Comparison of ENCODE assay signal across 10 mouse cellular contexts in genomic region chr19:53019716-53020463, GRCm38 (mm10). TPM values are rescaled to one million over a fixed set of nuclear protein-coding genes. Genes with fewer than 3 reads are reported as not detected.
DNase-seq lines count a peak whose midpoint lies in the region; ATAC-seq and TF ChIP-seq lines count a peak whose summit lies in the region.
"Had no signal": no experiment of that assay in that cellular context is flagged by ENCODE, and none has a peak within 500 bp of the region (broad histone marks: within the 10 kb centered on the region; RNA-seq: fewer than 3 reads in every experiment).

No protein-coding gene starts in this region.

- H3K27ac ChIP-seq in kidney, embryonic 14.5 days (ENCODE audit: low read depth, low read length) = no peak overlapping the region
- peak overlapping the region; percentile 3; the same call in 1 of the 2 replicates for H3K27ac ChIP-seq in cerebellum, adult 2 months (ENCODE audit: insufficient read depth, low read length)
- 0 out of 2 replicates have a peak overlapping the region, but pooled peaks have one; percentile 8 for H3K27ac ChIP-seq in stomach, postnatal 0 days (replicated peaks)
- H3K27ac ChIP-seq: embryonic facial prominence, embryonic 12.5 days; lung, embryonic 15.5 days had no signal

- peaks cover 22% of the 10 kb centered on the region; the same call in 1 of the 2 replicates for H3K36me3 ChIP-seq in kidney, embryonic 14.5 days (ENCODE audit: control insufficient read depth, insufficient read depth, low read length)
- peaks cover 98% of the 10 kb centered on the region for H3K36me3 ChIP-seq in G1E (replicated peaks)
- 0 out of 2 replicates have a peak, but pooled peaks cover 2% of the 10 kb centered on the region for H3K36me3 ChIP-seq in stomach, postnatal 0 days (ENCODE audit: control insufficient read depth, insufficient read depth, low read length)

- peaks cover 9% of the 10 kb centered on the region; the same call in 1 of the 2 replicates for H3K4me1 ChIP-seq in kidney, embryonic 14.5 days (ENCODE audit: control insufficient read depth, insufficient read depth, low read length)
- peaks cover 74% of the 10 kb centered on the region for H3K4me1 ChIP-seq in G1E (ENCODE audit: insufficient read depth, low read depth, low read length)
- H3K4me1 ChIP-seq in cerebellum, adult 2 months (ENCODE audit: control insufficient read depth, insufficient read depth, low read length) = peaks cover 14% of the 10 kb centered on the region
- peaks cover 4% of the 10 kb centered on the region; the same call in 1 of the 2 replicates for H3K4me1 ChIP-seq in stomach, postnatal 0 days (replicated peaks; ENCODE audit: control insufficient read depth, insufficient read depth)

- no peak for TF ChIP-seq CTCF in G1E (IDR thresholded peaks at IDR 0.05; ENCODE audit: low read depth, low read length)
- TF ChIP-seq CTCF in cerebellum, adult 2 months (IDR thresholded peaks at IDR 0.05; ENCODE audit: borderline replicate concordance, insufficient read depth, low read depth, low read length) = peak; percentile 69
- peak; percentile 77 for TF ChIP-seq CTCF in stomach, postnatal 0 days (IDR thresholded peaks at IDR 0.05; ENCODE audit: low read depth)

- H3K9me3 ChIP-seq in kidney, embryonic 14.5 days (ENCODE audit: control insufficient read depth, low read length) = no peaks in the 10 kb centered on the region
- H3K9me3 ChIP-seq in G1E (replicated peaks) = no peaks in the 10 kb centered on the region
- H3K9me3 ChIP-seq in stomach, postnatal 0 days (ENCODE audit: control insufficient read depth, low read length) = no peaks in the 10 kb centered on the region
- H3K9me3 ChIP-seq: embryonic facial prominence, embryonic 12.5 days; lung, embryonic 15.5 days had no signal

- no peak for TF ChIP-seq POLR2A in cerebellum, adult 2 months (IDR thresholded peaks at IDR 0.05; ENCODE audit: borderline replicate concordance, insufficient read depth, low read length)

- 79% methylated on average over 13 of the region's 13 CpGs for WGBS in kidney, embryonic 14.5 days
- WGBS in cerebellum, adult 2 months = 71% methylated on average over 13 of the region's 13 CpGs
- WGBS in stomach, postnatal 0 days = 57% methylated on average over 13 of the region's 13 CpGs

- no peak overlapping the region for H3K9ac ChIP-seq in kidney, embryonic 14.5 days (ENCODE audit: low read depth, low read length)
- no peak overlapping the region for H3K9ac ChIP-seq in stomach, postnatal 0 days (ENCODE audit: low read length)
- H3K9ac ChIP-seq: embryonic facial prominence, embryonic 12.5 days; lung, embryonic 15.5 days had no signal

- peak; percentile 74 for DNase-seq in kidney, postnatal 10 days
- peak; percentile 59 for DNase-seq in G1E (ENCODE audit: low spot score)
- peak; percentile 55 to 62 for DNase-seq in cerebellum, adult 2 months
- peak; percentile 69 for DNase-seq in gastrocnemius, postnatal 10 days
- DNase-seq in layer of hippocampus, postnatal 25 days (ENCODE audit: extremely low spot score in 1 of 2, low spot score in 1 of 2) = peak; percentile 60 to 73
- peak; percentile 63 for DNase-seq in mesoderm, embryonic 11.5 days (ENCODE audit: low read depth, low spot score)
- DNase-seq in stomach, postnatal 0 days (ENCODE audit: low spot score) = peak; percentile 71

- no peaks in the 10 kb centered on the region for H3K27me3 ChIP-seq in kidney, embryonic 14.5 days (ENCODE audit: control insufficient read depth, insufficient read depth, low read length)
- H3K27me3 ChIP-seq in G1E (ENCODE audit: insufficient read depth, low read length) = no peaks in the 10 kb centered on the region
- no peaks in the 10 kb centered on the region for H3K27me3 ChIP-seq in cerebellum, adult 2 months (ENCODE audit: control insufficient read depth, insufficient read depth, low read length)
- H3K27me3 ChIP-seq in stomach, postnatal 0 days (ENCODE audit: control insufficient read depth, insufficient read depth, low read length) = no peaks in the 10 kb centered on the region
- H3K27me3 ChIP-seq: embryonic facial prominence, embryonic 12.5 days; lung, embryonic 15.5 days had no signal

- no peak overlapping the region for H3K4me3 ChIP-seq in kidney, embryonic 14.5 days (ENCODE audit: low read length)
- no peak overlapping the region for H3K4me3 ChIP-seq in G1E (ENCODE audit: low read depth, low read length)
- H3K4me3 ChIP-seq in cerebellum, adult 2 months (replicated peaks; ENCODE audit: insufficient read depth, low read depth, low read length) = no peak overlapping the region
- H3K4me3 ChIP-seq in stomach, postnatal 0 days (ENCODE audit: low read depth, low read length) = no peak overlapping the region
- H3K4me3 ChIP-seq: embryonic facial prominence, embryonic 12.5 days; lung, embryonic 15.5 days had no signal

- no peak overlapping the region for H3K4me2 ChIP-seq in kidney, embryonic 14.5 days (replicated peaks; ENCODE audit: low read depth, low read length)
- H3K4me2 ChIP-seq in stomach, postnatal 0 days (replicated peaks; ENCODE audit: low read depth) = no peak overlapping the region
- H3K4me2 ChIP-seq: embryonic facial prominence, embryonic 12.5 days; lung, embryonic 15.5 days had no signal

- TF ChIP-seq EP300 in stomach, postnatal 0 days (optimal IDR thresholded peaks at IDR 0.05) = no peak

- no peak for ATAC-seq in kidney, embryonic 14.5 days (ENCODE audit: low FRiP score, low TSS enrichment)
- peak; percentile 18 for ATAC-seq in G1E (ENCODE audit: extremely low read depth, insufficient number of reproducible peaks, low FRiP score, poor library complexity, severe bottlenecking)
- ATAC-seq in stomach, postnatal 0 days (ENCODE audit: low FRiP score, low TSS enrichment) = peak; percentile 7; the same call in 1 of the 2 replicates

RNA-seq across cellular contexts. Expression of gene Xpnpep1, which starts 20.1 kb away (rescaled TPM):
- 153 and 164 TPM in 2 replicates for polyA plus RNA-seq in kidney, embryonic 14.5 days (2014; fragmentation: Nextera tagmentation; extraction: Ambion mirVana)
- 177 and 180 TPM in 2 replicates for total RNA-seq in G1E (2014; fragmentation: Nextera tagmentation)
- 308 and 385 TPM in 2 replicates for total RNA-seq in G1E (2017)
- 135 and 219 TPM in 2 replicates for polyA plus RNA-seq in G1E (2012)
- 58.8 and 60.5 TPM in 2 replicates for polyA plus RNA-seq in cerebellum, adult 2 months (2012; rRNA removed)
- total RNA-seq in gastrocnemius, postnatal 10 days (2021) = 10 to 100 TPM; 70.7 to 83.8 TPM
- total RNA-seq in layer of hippocampus, postnatal 25 days (2021) = 100 to 1,000 TPM in 1 of 2 experiments, 10 to 100 TPM in 1; 91.1 to 104 TPM
- polyA plus RNA-seq in stomach, postnatal 0 days (2015; fragmentation: Nextera tagmentation; extraction: Ambion mirVana) = 106 and 111 TPM in 2 replicates
